Mouse (Mus musculus): ENCODE data around the gene Slc22a23. TPM values are rescaled to one million over a fixed set of nuclear protein-coding genes. Genes with fewer than 3 reads are reported as not detected.

Gene Slc22a23
- total RNA-seq, 2 experiments from 2014 or later = 66.2 to 70.6 TPM

DNA sequence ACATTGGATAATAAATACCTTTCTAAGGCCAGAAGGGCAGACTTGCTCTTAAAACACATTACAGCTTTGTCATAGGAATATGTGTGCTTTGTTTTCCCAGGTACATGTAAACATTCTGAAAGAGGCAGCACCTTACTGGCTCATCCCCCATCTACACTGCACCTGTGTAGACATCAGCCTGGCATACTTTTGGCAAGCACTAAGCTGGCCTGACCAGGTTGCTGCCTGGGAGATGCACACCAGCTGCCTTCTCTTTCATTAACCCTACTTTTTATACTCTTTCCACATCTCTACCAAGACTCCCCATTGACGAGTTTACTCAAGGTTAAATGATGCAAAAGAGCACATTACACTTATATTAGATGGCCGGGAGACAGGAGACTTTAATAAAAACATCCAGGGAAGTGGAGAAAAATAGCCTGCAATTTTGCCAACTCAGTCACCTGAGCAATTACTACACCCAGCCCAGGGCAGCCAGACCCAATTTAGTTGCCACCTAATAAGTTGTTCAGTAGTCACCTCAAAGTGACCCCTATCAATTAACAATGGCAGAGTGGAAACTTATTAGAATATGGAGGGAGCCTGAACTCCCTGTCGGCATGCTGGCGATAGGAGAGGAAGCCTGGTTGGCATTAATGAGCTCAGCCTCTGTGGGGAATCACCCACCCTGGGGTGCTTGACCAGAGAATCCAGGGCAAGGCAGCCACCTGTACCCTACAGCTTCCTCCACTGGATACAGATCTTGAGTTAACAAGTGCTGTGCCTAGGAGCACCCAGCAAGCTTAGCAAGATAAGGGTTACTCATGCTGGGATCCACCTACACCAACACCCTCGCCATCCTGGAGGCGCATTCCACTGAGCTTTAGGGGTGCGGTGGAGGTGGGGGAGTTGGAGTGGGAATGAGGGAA lies 37.0 kb downstream of the Slc22a23 start:
- intact Hi-C loops (cut with DNase I) = no loop called here
- DNase-seq (ENCODE audit: low spot score in 2 of 2) = no peak

DNA sequence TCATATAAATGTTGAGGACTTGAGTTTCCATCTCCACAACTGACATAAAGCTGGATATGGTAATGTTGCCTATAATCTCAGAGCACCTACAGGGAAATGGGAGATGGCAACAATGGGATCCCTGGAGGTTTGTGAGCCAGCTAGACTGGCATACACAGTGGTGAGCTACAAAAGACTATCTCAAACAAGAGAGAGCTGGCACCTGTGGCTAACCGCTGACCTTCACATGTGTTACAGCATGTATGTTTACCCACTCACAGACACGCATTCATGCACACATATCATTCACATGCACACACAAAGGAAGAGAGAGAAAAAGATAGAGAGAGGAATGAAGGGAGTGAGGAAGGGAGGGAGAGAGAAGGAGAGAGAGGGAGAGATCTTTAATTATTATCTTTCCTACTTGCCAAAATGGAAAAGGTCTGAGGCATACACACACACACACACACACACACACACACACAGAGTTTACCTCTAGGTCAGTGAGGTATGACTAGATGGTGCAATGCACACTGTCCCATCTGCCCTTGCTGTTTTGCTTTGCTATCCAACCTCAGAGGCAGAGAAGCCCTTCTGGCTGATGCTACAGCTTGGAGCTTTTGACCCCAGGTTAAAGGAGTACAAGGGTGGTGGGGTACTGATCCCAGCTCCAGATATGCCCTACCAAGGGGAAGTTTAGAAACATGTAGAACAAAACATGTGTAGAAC lies 38.9 kb downstream of the Slc22a23 start:
- intact Hi-C loops (cut with DNase I) = no loop called here
- DNase-seq (ENCODE audit: low spot score in 2 of 2) = no peak

DNA sequence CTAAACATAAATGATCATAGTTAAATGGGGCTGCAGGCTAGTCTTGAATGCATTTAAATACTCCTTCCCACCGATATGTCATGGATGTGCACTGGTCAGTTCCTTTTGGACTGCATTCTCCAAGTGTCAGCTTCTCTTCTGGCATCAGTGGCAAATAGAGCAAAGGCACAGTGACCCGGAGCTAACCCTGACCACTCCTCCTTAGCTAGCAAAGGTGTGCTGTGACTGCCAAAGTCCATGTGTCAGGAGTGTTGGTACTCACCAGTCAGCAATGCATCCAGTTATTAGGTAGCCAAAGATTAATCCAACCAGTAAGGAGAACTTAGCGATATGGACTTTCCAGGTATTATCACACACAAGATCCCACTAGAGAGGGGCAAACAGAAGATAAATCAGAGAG lies 40.1 kb downstream of the Slc22a23 start:
- intact Hi-C loops (cut with DNase I) = no loop called here
- DNase-seq (ENCODE audit: low spot score in 2 of 2) = no peak

DNA sequence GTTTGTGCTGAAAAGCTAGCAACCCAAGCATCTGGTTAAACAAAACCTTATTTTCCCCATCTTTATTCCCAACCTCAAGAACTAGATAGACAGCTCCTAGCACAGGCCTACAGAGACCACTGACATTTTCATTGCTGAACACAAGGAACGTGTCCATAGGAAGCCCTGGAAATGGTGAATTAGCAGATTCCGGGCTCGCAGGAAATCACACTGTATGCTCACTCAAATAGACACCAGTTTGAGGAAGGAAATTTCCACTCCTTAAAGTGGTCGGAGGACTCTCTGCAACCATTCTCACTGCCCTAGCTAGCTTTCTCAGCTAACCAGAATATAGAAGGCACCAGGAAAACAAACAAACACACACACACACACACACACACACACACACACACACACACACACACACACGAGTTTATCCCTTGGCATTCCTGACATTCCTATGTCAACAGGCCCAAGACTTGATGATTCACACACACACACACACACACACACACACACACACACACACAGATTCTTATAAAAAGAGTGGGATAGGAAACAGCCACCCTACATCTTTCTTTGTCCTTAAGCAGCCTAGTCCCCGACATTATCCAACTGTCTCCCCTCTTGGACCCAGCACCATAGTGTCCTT lies 41.5 kb downstream of the Slc22a23 start:
- no peak for DNase-seq (ENCODE audit: low spot score in 2 of 2)
- intact Hi-C loops (cut with DNase I) = no loop called here

DNA sequence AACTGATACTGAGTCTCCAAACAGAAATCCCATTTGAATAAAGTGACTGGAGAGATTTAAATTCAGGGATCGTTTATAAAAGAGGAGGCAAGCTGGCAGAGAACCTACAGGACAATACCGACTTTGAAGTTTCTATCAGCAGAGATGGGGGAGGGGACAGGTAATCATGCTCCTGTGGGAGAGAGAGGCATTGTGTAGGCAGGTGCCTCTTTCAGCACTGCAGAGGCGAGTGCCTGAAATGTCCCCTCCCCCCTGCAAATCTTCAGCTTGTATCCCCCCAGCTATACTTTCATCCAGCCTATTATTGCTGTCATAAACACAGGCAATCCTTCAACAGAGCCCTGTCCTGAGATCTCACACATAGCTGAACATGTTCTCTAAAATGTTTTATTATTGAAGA lies 43.4 kb downstream of the Slc22a23 start:
- intact Hi-C loops (cut with DNase I) = no loop called here
- no peak for DNase-seq (ENCODE audit: low spot score in 2 of 2)

DNA sequence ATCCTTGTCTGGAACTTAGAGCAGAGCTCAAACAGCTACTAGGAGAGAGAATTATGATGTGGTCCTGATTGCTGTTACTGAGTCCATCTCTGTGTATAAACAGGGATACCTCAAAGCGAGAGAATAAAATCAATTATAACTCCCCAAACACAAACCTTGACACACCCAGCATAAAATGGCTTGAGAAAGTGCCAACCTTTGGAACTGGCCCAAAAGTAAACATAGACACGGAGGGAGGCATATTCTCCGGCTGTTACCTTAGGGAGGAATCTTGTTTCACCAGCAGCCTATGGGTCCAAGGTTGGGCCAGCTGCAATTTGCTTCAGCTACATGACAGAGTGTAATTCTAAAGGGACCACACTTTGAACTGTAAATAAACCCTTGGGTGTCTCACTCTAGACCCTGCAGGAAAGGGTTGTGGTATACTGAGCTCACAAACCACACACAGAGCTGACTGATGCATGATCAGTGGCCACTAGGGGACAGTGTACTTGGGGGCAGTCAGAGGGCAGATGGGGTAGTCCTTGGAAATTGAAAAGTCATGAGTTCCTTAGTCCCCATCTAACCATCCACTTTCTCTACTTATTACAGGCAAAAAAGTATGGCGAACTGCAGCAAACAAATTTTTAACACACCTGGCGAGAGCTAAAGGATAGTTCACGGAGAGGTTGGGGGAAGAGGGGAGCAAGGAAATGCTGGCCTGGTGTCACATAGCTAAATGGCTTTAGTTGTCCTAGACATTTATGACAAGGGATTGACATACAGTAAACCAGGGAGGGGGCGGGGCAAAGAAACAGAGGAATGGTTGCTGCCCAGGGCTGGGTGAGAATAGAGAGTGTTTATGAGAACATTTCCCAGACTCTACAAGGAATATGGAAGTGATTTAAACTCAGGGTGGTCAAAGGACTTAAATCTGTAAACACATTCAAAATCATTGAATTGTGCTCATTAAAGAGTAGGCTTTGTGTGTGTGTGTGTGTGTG lies 45.3 kb downstream of the Slc22a23 start:
- intact Hi-C loops (cut with DNase I) = loop anchor here (5.0 kb wide), 1 partner anchor 43 kb away; no protein-coding TSS in a partner anchor
- no peak for DNase-seq (ENCODE audit: low spot score in 2 of 2)

DNA sequence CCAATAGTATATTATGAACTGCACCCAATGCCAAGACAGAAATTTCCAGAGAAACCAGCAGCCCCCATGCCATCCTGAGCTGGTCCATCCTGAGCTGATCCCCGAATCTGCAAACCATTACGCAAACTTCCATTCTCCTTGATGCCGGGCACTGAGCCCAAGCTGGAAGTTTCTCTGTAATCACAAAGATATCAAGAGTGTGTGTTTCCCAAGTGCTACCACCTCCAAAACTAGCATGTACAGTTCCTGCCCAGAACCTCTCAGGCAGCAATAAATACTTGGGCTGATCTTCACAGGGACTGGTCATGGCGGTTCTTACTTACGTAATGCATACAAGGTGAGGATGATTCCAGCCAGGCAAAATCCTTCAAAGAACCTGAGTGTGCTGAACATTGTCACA lies 46.3 kb downstream of the Slc22a23 start:
- intact Hi-C loops (cut with DNase I) = loop anchor here (5.0 kb wide), 1 partner anchor 44 kb away; no protein-coding TSS in a partner anchor

DNA sequence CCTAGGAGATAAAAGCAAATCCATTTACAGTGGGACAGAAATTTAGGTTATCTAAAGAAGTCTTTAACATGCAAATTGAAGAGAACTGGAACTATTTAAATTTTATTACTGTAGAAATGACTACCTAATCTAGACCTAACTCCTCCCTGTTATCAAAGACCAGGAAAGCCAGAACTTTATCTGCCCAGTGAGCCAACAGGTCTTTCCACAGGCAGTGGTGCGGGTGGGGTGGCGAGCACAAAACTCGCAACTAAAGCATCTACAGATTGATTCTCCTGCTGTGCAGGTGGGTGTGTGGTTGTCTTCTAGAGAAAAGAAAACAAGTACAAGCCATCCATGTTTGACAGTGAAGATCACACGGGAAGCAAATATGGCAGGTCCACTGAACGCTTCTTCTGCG lies 46.9 kb downstream of the Slc22a23 start:
- no peak for DNase-seq (ENCODE audit: low spot score in 2 of 2)
- intact Hi-C loops (cut with DNase I) = loop anchor here (5.0 kb wide), 1 partner anchor 44 kb away; no protein-coding TSS in a partner anchor

More for the DNA sequence above, 46.3 kb downstream of the Slc22a23 start:
- no peak for DNase-seq (ENCODE audit: low spot score in 2 of 2)

DNA sequence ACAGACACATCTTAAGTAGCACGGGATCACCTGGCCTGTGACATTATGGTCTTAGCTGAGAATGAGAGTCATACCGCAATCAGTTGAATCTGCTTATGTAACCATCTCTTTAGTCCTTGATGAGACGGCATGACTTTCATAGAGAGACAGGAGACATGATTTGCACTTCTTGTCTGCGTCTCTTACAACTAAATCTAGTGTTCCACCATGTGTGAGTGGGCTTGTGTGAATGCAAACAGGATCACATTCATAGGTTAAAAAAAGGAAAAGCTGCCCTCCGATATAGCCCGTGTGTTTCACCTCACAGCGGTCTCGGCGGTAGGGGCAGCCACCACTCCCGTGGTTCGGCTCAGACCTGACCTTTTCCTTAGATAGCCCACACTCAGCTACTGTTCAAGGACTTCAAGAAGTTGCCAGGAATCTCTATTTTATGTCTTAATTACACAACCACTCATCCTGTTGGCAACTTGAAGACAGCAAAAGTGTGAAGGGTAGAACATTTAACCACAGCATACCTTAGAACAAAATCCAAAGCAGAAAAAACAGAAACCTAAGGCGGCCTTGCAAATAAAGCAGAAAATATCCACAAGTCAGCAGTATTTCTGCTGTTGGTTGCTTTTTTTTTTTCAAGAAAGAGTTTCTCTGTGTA lies 49.1 kb downstream of the Slc22a23 start:
- no peak for DNase-seq (ENCODE audit: low spot score in 2 of 2)

DNA sequence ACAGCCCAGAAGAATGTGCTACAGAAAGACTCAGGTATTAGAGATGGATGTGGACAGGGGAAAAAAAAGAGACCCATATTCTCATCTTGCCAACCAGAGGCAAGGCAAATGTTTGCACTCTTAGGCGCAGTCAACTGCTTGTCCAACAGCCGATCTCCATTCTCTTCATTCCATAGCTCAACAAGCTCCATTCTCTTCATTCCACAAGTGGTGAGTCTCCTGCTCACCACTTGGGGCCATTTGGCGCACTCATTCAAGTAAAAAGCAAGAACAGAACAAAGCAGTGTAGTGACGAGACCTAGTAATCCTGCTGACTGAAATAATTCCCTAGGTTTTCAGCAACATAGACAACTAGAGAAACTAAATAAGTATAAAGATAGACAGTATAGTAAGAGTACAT lies 50.8 kb downstream of the Slc22a23 start:
- DNase-seq (ENCODE audit: low spot score in 2 of 2) = no peak
- intact Hi-C loops (cut with DNase I) = no loop called here

More for the DNA sequence above, 49.1 kb downstream of the Slc22a23 start:
- intact Hi-C loops (cut with DNase I) = loop anchor here (5.0 kb wide), 1 partner anchor 46 kb away; no protein-coding TSS in a partner anchor

DNA sequence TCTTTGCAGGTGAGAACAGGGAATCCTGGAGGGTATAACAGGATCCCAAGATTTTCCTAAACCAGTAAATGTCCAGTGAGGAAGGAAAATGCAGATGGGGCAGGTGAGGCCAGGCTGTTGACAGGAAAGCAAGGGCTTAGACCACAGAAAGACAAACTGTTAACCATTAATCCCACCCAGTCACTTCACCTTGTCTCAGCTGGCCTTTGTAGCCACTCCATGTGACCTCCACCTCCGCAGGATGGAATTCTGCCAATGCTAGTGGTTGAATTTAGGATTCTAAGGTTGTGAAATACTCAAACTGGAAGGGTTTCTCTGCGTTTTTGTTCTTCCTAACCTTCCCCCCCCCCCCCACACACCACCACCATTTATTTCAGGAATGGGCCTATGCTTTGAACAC lies 52.9 kb downstream of the Slc22a23 start:
- no peak for DNase-seq (ENCODE audit: low spot score in 2 of 2)
- intact Hi-C loops (cut with DNase I) = no loop called here

DNA sequence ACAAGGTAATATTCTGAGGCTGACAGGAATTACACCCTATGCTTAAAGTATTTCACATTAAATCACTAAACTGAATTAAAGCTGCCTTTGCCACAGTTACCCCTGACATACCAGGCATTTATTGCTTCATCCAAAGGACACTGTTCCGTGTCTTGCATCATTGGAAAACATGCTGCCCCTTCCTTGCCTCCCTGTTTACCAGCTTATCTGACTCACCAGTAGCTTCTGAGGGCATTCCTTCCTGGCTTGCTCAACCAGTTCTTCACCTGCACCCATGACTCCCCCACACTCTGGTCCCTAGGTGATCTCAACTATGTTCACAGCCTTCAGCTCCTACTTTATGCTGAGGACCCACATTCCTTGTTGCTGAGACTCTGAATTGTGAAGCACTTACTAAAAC lies 54.6 kb downstream of the Slc22a23 start:
- no peak for DNase-seq (ENCODE audit: low spot score in 2 of 2)
- intact Hi-C loops (cut with DNase I) = no loop called here

DNA sequence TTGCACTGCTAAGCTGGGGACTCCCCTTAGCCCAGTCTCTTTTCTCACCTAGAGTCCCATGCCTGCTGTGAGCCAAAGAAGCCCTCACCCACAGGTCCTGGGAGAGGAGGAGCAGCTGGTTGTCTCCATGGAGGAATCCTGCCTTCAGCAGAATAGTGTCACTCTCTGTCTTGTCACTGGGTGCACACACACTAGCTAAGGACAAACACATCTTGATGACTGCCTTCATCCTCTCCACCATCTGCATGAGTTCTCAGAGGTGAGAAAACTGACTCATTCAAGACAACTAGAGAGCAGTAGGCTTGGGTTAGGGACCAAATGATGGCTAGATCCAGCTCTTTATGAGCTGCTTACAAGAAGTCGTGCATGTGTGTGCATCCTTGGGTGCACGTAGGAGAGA lies 55.4 kb downstream of the Slc22a23 start:
- no peak for DNase-seq (ENCODE audit: low spot score in 2 of 2)
- intact Hi-C loops (cut with DNase I) = no loop called here

DNA sequence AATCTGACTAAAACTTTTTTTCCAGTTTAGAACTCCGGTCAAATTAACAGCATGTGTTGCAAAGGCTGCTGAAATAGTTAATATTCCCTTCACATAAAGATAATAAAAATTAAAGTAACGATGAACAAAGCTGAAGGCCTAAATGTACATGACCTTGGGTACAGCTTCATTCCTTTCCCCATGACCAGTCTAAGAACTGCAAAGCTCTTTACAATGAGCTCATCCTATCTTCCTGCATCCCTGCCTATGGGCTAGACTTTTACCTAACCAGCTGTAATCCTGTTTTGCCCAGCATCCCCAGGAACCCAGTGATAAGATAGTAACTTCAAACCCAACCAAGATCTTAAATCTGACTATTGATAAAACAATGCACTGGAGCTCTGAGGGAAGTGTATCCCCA lies 56.9 kb downstream of the Slc22a23 start:
- DNase-seq (ENCODE audit: low spot score in 2 of 2) = no peak
- intact Hi-C loops (cut with DNase I) = no loop called here

DNA sequence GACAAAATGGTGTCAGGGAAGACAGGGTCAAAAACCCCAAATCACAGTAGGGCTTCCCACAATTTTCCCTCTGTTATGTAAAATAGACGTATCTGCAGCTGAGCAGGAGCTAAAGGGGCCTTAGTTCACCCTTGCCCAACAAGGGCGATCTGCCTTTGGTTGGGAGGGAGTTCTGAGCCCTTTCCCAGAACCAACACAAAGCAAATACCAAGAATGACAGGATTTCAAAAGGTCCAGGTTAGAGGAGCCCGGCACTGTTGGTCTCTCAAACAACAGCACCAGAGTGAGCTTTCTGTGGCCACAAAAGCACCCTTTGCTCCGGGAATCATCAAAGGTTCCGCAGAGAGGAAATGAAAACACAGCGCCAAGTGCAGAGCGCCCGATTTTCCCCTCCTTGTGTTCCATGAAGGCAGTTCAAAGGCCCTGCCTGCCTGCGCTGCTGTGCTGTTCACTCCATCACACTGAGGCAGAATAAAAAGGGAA lies 57.3 kb downstream of the Slc22a23 start:
- DNase-seq (ENCODE audit: low spot score in 2 of 2) = no peak
- intact Hi-C loops (cut with DNase I) = no loop called here

DNA sequence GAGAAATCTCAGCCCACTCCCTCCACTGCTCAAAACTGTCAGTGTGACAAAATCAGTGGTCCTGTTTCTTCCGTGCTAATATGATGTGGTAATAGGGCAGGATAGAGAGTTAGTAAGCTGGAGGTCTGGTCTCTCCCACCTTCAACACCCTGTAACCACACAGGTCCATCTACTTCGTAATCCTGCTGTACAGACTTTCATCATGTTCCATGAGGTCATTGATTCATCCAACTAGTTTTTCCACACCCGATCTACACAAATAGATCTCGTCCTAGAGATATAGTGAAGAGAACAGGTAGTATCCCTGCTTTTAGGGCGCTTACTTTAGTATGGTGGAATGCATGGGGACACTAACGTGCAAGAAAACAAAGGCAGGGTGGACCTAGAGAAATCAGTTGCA lies 63.6 kb downstream of the Slc22a23 start:
- intact Hi-C loops (cut with DNase I) = no loop called here
- no peak for DNase-seq (ENCODE audit: low spot score in 2 of 2)

DNA sequence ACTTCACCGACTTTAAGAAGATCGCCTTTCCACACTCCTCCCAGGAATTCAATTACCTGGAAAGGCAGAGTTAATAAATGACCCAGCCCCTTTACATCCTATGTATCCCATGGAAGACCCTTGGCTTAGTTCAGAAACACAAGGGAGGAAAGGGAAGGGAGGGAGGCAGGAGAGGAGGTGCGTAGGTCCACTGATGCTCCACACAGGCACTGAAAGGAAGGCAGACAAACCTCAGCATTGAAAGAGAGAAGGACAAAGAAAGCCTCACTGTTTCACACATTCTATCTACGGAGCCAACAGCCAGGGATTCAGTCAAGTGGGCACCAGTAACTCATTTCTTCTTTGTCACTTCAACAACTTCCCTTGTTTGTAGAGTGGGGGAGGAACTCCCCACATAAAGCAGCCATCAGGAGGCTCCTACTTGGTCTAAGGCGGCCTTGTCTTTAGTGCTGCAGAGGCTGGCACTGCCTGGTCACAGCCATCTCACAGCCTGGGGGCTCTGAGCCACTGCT lies 66.2 kb downstream of the Slc22a23 start:
- DNase-seq (ENCODE audit: low spot score in 2 of 2) = peak; percentile 24 to 61

DNA sequence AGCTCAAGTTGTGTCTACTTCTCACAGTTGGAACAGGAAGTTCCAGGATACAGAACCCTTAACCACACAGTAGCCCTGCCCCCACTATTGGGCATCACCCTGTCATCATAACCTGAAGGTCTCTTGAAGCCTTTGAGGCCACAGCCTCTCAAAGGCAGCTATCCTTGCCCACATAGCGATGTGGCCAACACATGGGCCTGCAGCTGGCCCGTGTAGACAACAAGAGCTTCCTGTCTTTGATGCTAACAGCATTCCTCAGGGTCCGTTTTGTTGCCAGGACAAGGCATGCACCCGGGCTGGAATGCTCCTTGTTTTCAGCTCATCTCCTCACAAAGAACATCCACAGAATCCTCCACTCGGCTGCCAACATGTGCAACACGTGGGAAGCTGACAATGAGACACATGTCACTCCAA lies 66.7 kb downstream of the Slc22a23 start:
- intact Hi-C loops (cut with DNase I) = no loop called here
- peak in 1 of 2 experiments; percentile 71 for DNase-seq (ENCODE audit: low spot score in 2 of 2)

More for the DNA sequence above, 66.2 kb downstream of the Slc22a23 start:
- intact Hi-C loops (cut with DNase I) = no loop called here

All from left cerebral cortex, postnatal 14 days (tissue).